In the genomic region with DNA sequence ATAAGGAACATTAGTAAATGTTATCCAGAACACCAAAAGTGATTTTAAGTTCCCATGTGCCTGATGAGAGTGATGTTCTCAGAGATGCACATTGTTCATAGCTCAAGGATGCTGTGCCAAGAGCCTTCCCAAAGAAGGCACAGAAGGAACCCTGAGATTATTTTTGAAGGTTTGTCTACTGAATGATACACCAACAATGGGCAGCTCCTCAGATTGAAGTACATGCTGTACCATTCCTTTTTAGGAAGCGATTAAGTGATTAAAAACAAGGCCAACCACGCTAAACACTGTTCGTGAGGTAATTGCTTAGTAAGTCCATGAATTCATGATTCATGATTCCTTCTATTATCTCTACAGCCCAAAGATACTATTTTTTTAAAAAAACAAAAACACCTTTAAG, we compare ENCODE assay signal across 42 mouse cellular contexts. TPM values are rescaled to one million over a fixed set of nuclear protein-coding genes. Genes with fewer than 3 reads are reported as not detected.
"Had no signal": no experiment of that assay in that cellular context is flagged by ENCODE, and none has a peak within 500 bp of the region (broad histone marks: within the 10 kb centered on the region; RNA-seq: fewer than 3 reads in every experiment).

No protein-coding gene starts in this region.

- H3K4me1 ChIP-seq: heart, embryonic 10.5 days; heart, embryonic 12.5 days; heart, embryonic 15.5 days; hindbrain, embryonic 10.5 days; hindbrain, embryonic 12.5 days; hindbrain, embryonic 13.5 days; hindbrain, embryonic 15.5 days; intestine, embryonic 15.5 days; kidney, embryonic 15.5 days had no signal

- DNase-seq: heart, adult 2 months; heart, postnatal 10 days; heart, postnatal 14 days; heart, postnatal 36 days; heart, postnatal 4 days; kidney, adult 11 months; kidney, adult 18-20 months; kidney, adult 2 months; kidney, adult 8-10 months; kidney, adult 9 months; kidney, postnatal 10 days; kidney, postnatal 14 days; kidney, postnatal 25 days; kidney, postnatal 36 days; kidney, postnatal 4 days; layer of hippocampus, adult 9-11 months; layer of hippocampus, postnatal 36 days had no signal

- H3K36me3 ChIP-seq: hindbrain, embryonic 12.5 days had no signal

- H3K9ac ChIP-seq: heart, embryonic 12.5 days; heart, embryonic 13.5 days; heart, embryonic 15.5 days; hindbrain, embryonic 12.5 days; hindbrain, embryonic 13.5 days; hindbrain, embryonic 14.5 days; hindbrain, embryonic 15.5 days; intestine, embryonic 15.5 days; kidney, embryonic 15.5 days had no signal

- H3K4me3 ChIP-seq: heart, adult 2 months; heart, embryonic 10.5 days; heart, embryonic 12.5 days; heart, embryonic 13.5 days; heart, embryonic 15.5 days; hindbrain, embryonic 10.5 days; hindbrain, embryonic 12.5 days; hindbrain, embryonic 13.5 days; hindbrain, embryonic 15.5 days; intestine, embryonic 15.5 days; kidney, embryonic 15.5 days; layer of hippocampus, adult 2 months had no signal

- H3K27me3 ChIP-seq: heart, embryonic 12.5 days; heart, embryonic 13.5 days; heart, embryonic 15.5 days; hindbrain, embryonic 12.5 days; hindbrain, embryonic 13.5 days; hindbrain, embryonic 15.5 days; intestine, embryonic 15.5 days; kidney, embryonic 15.5 days had no signal

- H3K27ac ChIP-seq: heart, adult 2 months; heart, embryonic 10.5 days; heart, embryonic 13.5 days; heart, embryonic 15.5 days; hindbrain, embryonic 10.5 days; hindbrain, embryonic 12.5 days; hindbrain, embryonic 13.5 days; hindbrain, embryonic 14.5 days; hindbrain, embryonic 15.5 days; hindbrain, postnatal 0 days; intestine, embryonic 15.5 days; kidney, embryonic 15.5 days; kidney, postnatal 0 days; layer of hippocampus, adult 2 months had no signal

- H3K4me2 ChIP-seq: heart, embryonic 11.5 days; heart, embryonic 12.5 days; heart, embryonic 13.5 days; heart, embryonic 15.5 days; hindbrain, embryonic 12.5 days; hindbrain, embryonic 13.5 days; hindbrain, embryonic 14.5 days; hindbrain, embryonic 15.5 days; intestine, embryonic 15.5 days; kidney, embryonic 15.5 days had no signal

- H3K9me3 ChIP-seq: heart, embryonic 10.5 days; heart, embryonic 12.5 days; heart, embryonic 13.5 days; heart, embryonic 15.5 days; hindbrain, embryonic 10.5 days; hindbrain, embryonic 12.5 days; hindbrain, embryonic 13.5 days; hindbrain, embryonic 15.5 days; intestine, embryonic 15.5 days; kidney, embryonic 15.5 days had no signal

- ATAC-seq: hindbrain, embryonic 16.5 days; hindbrain, postnatal 0 days; inflammation-experienced regulatory T-cells, adult 6 months; intestine, embryonic 15.5 days; intestine, embryonic 16.5 days; intestine, postnatal 0 days had no signal

RNA-seq across cellular contexts. Expression of a gene that starts 32.3 kb away (rescaled TPM):
- polyA plus RNA-seq: heart, adult 2 months; heart, embryonic 10.5 days; heart, embryonic 11.5 days; heart, embryonic 14.5 days; heart, embryonic 16.5 days; heart, postnatal 0 days; intestine, embryonic 14.5 days; intestine, embryonic 15.5 days; intestine, embryonic 16.5 days; intestine, postnatal 0 days; kidney, adult 2 months; kidney, embryonic 16.5 days; large intestine, adult 2 months had no signal
